ENCODE assay signal across 7 mouse cellular contexts in genomic region chr11:9135589-9136246, GRCm38 (mm10). TPM values are rescaled to one million over a fixed set of nuclear protein-coding genes. Genes with fewer than 3 reads are reported as not detected.
DNase-seq lines count a peak whose midpoint lies in the region; ATAC-seq and TF ChIP-seq lines count a peak whose summit lies in the region.

No protein-coding gene starts in this region.

- no peak overlapping the region for H3K9ac ChIP-seq in embryonic facial prominence, embryonic 13.5 days
- H3K9ac ChIP-seq in liver, embryonic 12.5 days = no peak overlapping the region
- H3K9ac ChIP-seq in stomach, embryonic 16.5 days (ENCODE audit: low read length) = no peak overlapping the region

- peak; percentile 56 for TF ChIP-seq CTCF in lung, adult 2 months (IDR thresholded peaks at IDR 0.05; ENCODE audit: insufficient read depth, low read length)

- H3K4me3 ChIP-seq in lung, adult 2 months (replicated peaks; ENCODE audit: extremely low read depth, low read depth, low read length) = no peak overlapping the region
- no peak overlapping the region for H3K4me3 ChIP-seq in embryonic facial prominence, embryonic 13.5 days
- no peak overlapping the region for H3K4me3 ChIP-seq in liver, embryonic 12.5 days
- no peak overlapping the region for H3K4me3 ChIP-seq in stomach, embryonic 16.5 days (replicated peaks; ENCODE audit: low read length)

- no peaks in the 10 kb centered on the region for H3K4me1 ChIP-seq in lung, adult 2 months (ENCODE audit: control insufficient read depth, insufficient read depth, low read length)
- H3K4me1 ChIP-seq in embryonic facial prominence, embryonic 13.5 days = no peaks in the 10 kb centered on the region
- H3K4me1 ChIP-seq in liver, embryonic 12.5 days = no peaks in the 10 kb centered on the region
- H3K4me1 ChIP-seq in stomach, embryonic 16.5 days (ENCODE audit: control insufficient read depth, insufficient read depth, low read length) = no peaks in the 10 kb centered on the region

- peak; percentile 54; the same call in 1 of the 2 replicates for ATAC-seq in embryonic facial prominence, embryonic 13.5 days (ENCODE audit: insufficient number of reproducible peaks, insufficient read depth, low FRiP score, low TSS enrichment, low read depth)
- peak; percentile 35; the same call in 1 of the 2 replicates for ATAC-seq in liver, embryonic 12.5 days
- peak; percentile 25; the same call in 1 of the 2 replicates for ATAC-seq in stomach, embryonic 16.5 days (ENCODE audit: insufficient read depth, low FRiP score)

- no peak overlapping the region for H3K27ac ChIP-seq in embryonic facial prominence, embryonic 13.5 days
- no peak overlapping the region for H3K27ac ChIP-seq in liver, embryonic 12.5 days
- no peak overlapping the region for H3K27ac ChIP-seq in stomach, embryonic 16.5 days (ENCODE audit: low read length)

- H3K36me3 ChIP-seq in embryonic facial prominence, embryonic 13.5 days = no peaks in the 10 kb centered on the region
- H3K36me3 ChIP-seq in liver, embryonic 12.5 days = no peaks in the 10 kb centered on the region
- no peaks in the 10 kb centered on the region for H3K36me3 ChIP-seq in stomach, embryonic 16.5 days (ENCODE audit: control insufficient read depth, insufficient read depth, low read length)

- H3K4me2 ChIP-seq in embryonic facial prominence, embryonic 13.5 days = no peak overlapping the region
- no peak overlapping the region for H3K4me2 ChIP-seq in liver, embryonic 12.5 days
- H3K4me2 ChIP-seq in stomach, embryonic 16.5 days (ENCODE audit: low read depth, low read length) = no peak overlapping the region

- H3K27me3 ChIP-seq in embryonic facial prominence, embryonic 13.5 days = no peaks in the 10 kb centered on the region
- no peaks in the 10 kb centered on the region for H3K27me3 ChIP-seq in liver, embryonic 12.5 days (replicated peaks)
- H3K27me3 ChIP-seq in stomach, embryonic 16.5 days (ENCODE audit: control insufficient read depth, insufficient read depth, low read length) = no peaks in the 10 kb centered on the region

- 77% methylated on average over 11 of the region's 11 CpGs for WGBS in lung, adult 2 months
- 68% methylated on average over 11 of the region's 11 CpGs for WGBS in embryonic facial prominence, embryonic 13.5 days
- 55% methylated on average over 11 of the region's 11 CpGs for WGBS in liver, embryonic 12.5 days (ENCODE audit: insufficient replicate concordance)
- 74% methylated on average over 11 of the region's 11 CpGs for WGBS in stomach, embryonic 16.5 days

- TF ChIP-seq POLR2A in lung, adult 2 months (IDR thresholded peaks at IDR 0.05; ENCODE audit: borderline replicate concordance, extremely low read depth, low read depth, low read length) = no peak

- no peaks in the 10 kb centered on the region for H3K9me3 ChIP-seq in embryonic facial prominence, embryonic 13.5 days
- no peaks in the 10 kb centered on the region for H3K9me3 ChIP-seq in liver, embryonic 12.5 days (replicated peaks)
- no peaks in the 10 kb centered on the region for H3K9me3 ChIP-seq in stomach, embryonic 16.5 days (replicated peaks; ENCODE audit: control insufficient read depth, low read length)

- no peak for DNase-seq in lung, adult 2 months
- no peak for DNase-seq in lung, postnatal 4 days
- DNase-seq in c-Kit-positive CD71-positive TER-119-positive erythroid progenitor cells, embryonic 14.5 days (ENCODE audit: low spot score) = no peak
- no peak for DNase-seq in B cell, adult 2 months

RNA-seq across cellular contexts. Expression of gene Upp1, which starts 17.8 kb away (rescaled TPM):
- polyA plus RNA-seq in lung, adult 2 months (2012; rRNA removed) = 25.6 and 30.4 TPM in 2 replicates
- polyA plus RNA-seq in embryonic facial prominence, embryonic 13.5 days (2015; fragmentation: Nextera tagmentation; extraction: Ambion mirVana) = 5.0 and 5.8 TPM in 2 replicates
- polyA plus RNA-seq in liver, embryonic 12.5 days (2016; fragmentation: Nextera tagmentation; extraction: Ambion mirVana) = 2.2 and 3.0 TPM in 2 replicates
- polyA plus RNA-seq in stomach, embryonic 16.5 days (2015; fragmentation: Nextera tagmentation; extraction: Ambion mirVana) = 14.1 and 17.3 TPM in 2 replicates

RNA-seq across cellular contexts. Expression of gene Abca13, which starts 56.0 kb away (rescaled TPM):
- 0.02 TPM in 2 replicates for polyA plus RNA-seq in lung, adult 2 months (2012; rRNA removed)
- 0.01 and 0.21 TPM in 2 replicates for polyA plus RNA-seq in embryonic facial prominence, embryonic 13.5 days (2015; fragmentation: Nextera tagmentation; extraction: Ambion mirVana)
- 0.01 and 0.04 TPM in 2 replicates for polyA plus RNA-seq in liver, embryonic 12.5 days (2016; fragmentation: Nextera tagmentation; extraction: Ambion mirVana)
- polyA plus RNA-seq in stomach, embryonic 16.5 days (2015; fragmentation: Nextera tagmentation; extraction: Ambion mirVana) = 0.11 and 0.15 TPM in 2 replicates
